Mouse (Mus musculus) heart, embryonic 15.5 days (tissue): Measurements from ENCODE around the gene Ryr3. TPM values are rescaled to one million over a fixed set of nuclear protein-coding genes. Genes with fewer than 3 reads are reported as not detected.

Experiments used
- ATAC-seq: fragments of 200-750 bp; cut with Nextera tagmentation; replicated peaks from 2 replicates; pipeline ENCODE4 v1.8.0; 2017; ENCODE audit warnings: low read depth, moderate TSS enrichment; ENCODE audit not compliant: insufficient number of reproducible peaks, insufficient read depth, low FRiP score
- H3K27ac ChIP-seq: fragments of 300-500 bp; sonication (generic); 2 replicates; pipeline ENCODE4 v1.5.1; 2015; ENCODE audit warnings: mild to moderate bottlenecking, inconsistent platforms
- H3K27me3 ChIP-seq: fragments of 300-500 bp; sonication (generic); 2 replicates; pipeline ENCODE4 v1.6.1; 2015; ENCODE audit warnings: inconsistent platforms
- H3K36me3 ChIP-seq: fragments of 300-500 bp; sonication (generic); 2 replicates; pipeline ENCODE4 v1.6.1; 2015; ENCODE audit warnings: mild to moderate bottlenecking, inconsistent platforms
- H3K4me1 ChIP-seq: fragments of 300-500 bp; sonication (generic); replicated peaks from 2 replicates; pipeline ENCODE4 v1.6.1; 2015; ENCODE audit warnings: inconsistent platforms
- H3K4me2 ChIP-seq: fragments of 300-500 bp; sonication (generic); 2 replicates; pipeline ENCODE4 v1.6.1; 2015; ENCODE audit warnings: inconsistent platforms, mild to moderate bottlenecking, moderate library complexity
- H3K4me3 ChIP-seq: fragments of 300-500 bp; sonication (generic); 2 replicates; pipeline ENCODE4 v1.5.1; 2015; ENCODE audit warnings: mild to moderate bottlenecking, inconsistent platforms
- H3K9ac ChIP-seq: fragments of 300-500 bp; sonication (generic); 2 replicates; pipeline ENCODE4 v1.6.1; 2015; ENCODE audit warnings: mild to moderate bottlenecking, inconsistent platforms
- H3K9me3 ChIP-seq: fragments of 300-500 bp; sonication (generic); replicated peaks from 2 replicates; pipeline ENCODE4 v1.6.1; 2016; ENCODE audit warnings: inconsistent platforms
- WGBS: fragments of 180-500 bp; shearing (Covaris S2); methylation state at CpG from one replicate; pipeline ENCODE4 v1.1.7; 2015; ENCODE audit warnings: mixed read lengths; 5-methylcytosine and 5-hydroxymethylcytosine counted together
- polyA plus RNA-seq: library from polyadenylated mRNA; unstranded; fragments of >200 nt; fragmentation: Nextera tagmentation; extraction: Ambion mirVana; gene quantifications from 2 replicates; pipeline ENCODE4 v1.2.1, GENCODE M21; 2015

The Ryr3 gene
- polyA plus RNA-seq, result 3.7 and 4.2 TPM in 2 replicates

DNA sequence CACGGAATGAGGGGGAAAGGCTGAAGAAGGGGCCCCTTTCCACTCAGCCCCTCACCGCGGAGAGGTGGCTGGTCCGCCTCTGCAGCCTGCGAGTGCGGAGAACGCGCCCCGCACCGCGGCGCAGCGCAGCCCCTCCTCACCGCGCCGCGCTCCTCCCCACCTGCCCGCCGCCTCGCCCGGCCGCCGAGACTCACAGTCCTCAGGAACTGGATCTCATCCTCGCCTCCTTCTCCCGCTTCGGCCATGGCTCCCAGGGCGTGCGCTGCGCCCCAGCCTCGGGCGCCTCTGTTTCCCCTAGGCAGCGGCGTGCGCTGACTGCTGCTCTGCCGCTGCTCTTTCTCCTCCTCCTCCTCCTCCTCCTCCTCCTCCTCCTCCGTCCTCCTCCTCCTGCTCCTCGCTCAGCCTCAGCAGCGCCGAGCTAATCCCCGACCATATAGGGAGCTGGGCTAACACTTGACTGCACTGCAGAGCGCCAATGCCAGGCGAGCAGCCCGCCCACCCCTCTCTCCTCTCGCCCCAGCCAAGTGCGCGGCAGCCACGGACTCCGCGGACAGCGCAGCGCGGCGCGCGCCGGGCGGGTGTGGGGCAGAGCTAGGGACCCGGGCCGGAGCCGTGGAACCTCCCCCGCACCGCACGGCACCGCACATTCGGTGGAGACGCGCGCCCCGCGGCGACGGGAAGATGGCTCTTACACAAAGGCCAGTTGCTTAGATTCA lies at the start of gene Ryr3:
Ryr3 (minus strand) TSS at position 351 of the 716 bp plus-strand sequence.
- ATAC-seq, result peak; percentile 88
- under 1% methylated on average over 58 of the region's 72 CpGs for WGBS
- no peak within 1 kb of the TSS for H3K27ac ChIP-seq
- H3K4me3 ChIP-seq, result peak within 1 kb of the TSS; percentile 55
- peak within 1 kb of the TSS; percentile 52 for H3K9ac ChIP-seq
- H3K27me3 ChIP-seq, result peaks cover 40% of the 10 kb centered on the region
- 0 out of 2 replicates have a peak, but pooled peaks cover 2% of the 10 kb centered on the region for H3K4me1 ChIP-seq
- H3K4me2 ChIP-seq, result peak within 1 kb of the TSS; percentile 84
- no peaks in the 10 kb centered on the region for H3K9me3 ChIP-seq
- H3K36me3 ChIP-seq, result no peaks in the 10 kb centered on the region

DNA sequence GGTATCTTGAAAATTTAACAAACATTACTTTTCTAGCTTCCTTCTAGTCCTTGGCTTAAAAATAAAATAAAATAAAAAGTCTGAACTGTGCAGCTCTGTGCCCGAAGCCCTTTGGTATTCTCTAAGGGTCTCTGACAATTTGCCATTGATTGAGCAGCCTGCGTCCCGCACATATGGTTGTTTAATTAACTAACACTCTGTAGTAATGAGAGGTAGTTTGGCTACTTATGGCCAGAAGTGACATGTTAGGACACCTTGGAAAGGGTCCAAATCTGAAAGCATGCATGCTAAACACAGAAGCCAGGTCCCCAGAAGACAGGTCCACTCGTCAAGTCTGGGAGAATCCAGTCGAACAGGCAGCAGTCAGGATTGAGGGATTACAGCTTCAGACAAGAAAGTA lies 22.0 kb upstream of the Ryr3 start:
- Histone ChIP-seq H3K9me3 (no peaks in the 10 kb centered on the region), H3K4me3 (no peak overlapping the region), H3K36me3 (no peaks in the 10 kb centered on the region), H3K27me3 (no peaks in the 10 kb centered on the region), H3K9ac (no peak overlapping the region), H3K4me2 (no peak overlapping the region), H3K4me1 (no peaks in the 10 kb centered on the region), H3K27ac (no peak overlapping the region)
- WGBS, result 62% methylated on average over 5 of the region's 5 CpGs
- ATAC-seq, result no peak

DNA sequence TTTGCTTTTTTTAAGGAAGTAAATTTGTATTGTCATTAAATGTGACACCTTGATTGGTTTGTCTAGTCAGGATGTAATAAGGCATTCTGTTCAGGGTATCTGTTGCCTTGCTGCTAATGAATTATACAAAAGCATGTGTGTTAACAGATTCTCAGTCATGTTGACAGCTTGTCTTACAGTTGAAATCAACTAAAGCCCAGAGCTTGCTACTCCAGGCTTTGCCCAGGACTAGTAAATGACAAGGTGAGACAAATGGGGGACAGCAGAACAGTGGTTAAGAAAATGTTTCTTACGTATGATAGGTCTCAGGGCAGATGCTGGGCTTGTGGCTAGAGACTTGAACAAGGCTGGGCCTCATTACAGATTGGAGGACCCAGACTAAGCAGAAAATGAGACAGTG lies 20.1 kb upstream of the Ryr3 start:
- Histone ChIP-seq H3K4me3 (no peak overlapping the region), H3K4me2 (no peak overlapping the region)
- 72% methylated on average over 1 of the region's 1 CpGs for WGBS

GRCm38 (mm10) chr2:113234559-113234958 lies 17.7 kb upstream of the Ryr3 start:
- Histone ChIP-seq H3K27ac (no peak overlapping the region), H3K4me2 (no peak overlapping the region), H3K9me3 (no peaks in the 10 kb centered on the region), H3K27me3 (no peaks in the 10 kb centered on the region), H3K4me3 (no peak overlapping the region), H3K36me3 (no peaks in the 10 kb centered on the region), H3K4me1 (no peaks in the 10 kb centered on the region), H3K9ac (no peak overlapping the region)
- ATAC-seq, result no peak
- 13% methylated on average over 3 of the region's 3 CpGs for WGBS

More for the DNA sequence above, 20.1 kb upstream of the Ryr3 start:
- no peak overlapping the region for H3K27ac ChIP-seq
- no peaks in the 10 kb centered on the region for H3K36me3 ChIP-seq
- no peaks in the 10 kb centered on the region for H3K4me1 ChIP-seq
- no peaks in the 10 kb centered on the region for H3K9me3 ChIP-seq
- no peak for ATAC-seq
- no peak overlapping the region for H3K9ac ChIP-seq
- no peaks in the 10 kb centered on the region for H3K27me3 ChIP-seq

DNA sequence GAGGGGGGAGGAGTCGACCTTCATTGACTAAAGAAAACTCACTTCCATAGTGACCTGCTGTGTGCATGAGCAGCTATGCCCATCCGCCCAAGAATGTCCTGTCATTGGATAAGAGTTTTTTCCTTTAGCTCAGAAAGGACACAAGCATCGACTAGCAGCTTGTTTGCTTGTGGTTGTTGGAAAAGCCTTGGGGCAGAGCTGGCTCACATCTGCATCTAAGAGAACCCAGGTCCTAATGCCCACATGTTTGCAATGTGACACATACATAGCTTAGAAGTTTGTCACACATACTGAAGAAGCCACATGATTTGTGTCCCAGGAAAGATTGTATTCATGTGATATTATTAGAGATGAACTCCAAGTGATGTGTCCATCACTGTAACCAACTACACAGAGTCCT lies 16.5 kb upstream of the Ryr3 start:
- ATAC-seq, result no peak
- Histone ChIP-seq H3K4me1 (no peaks in the 10 kb centered on the region), H3K9ac (no peak overlapping the region), H3K27ac (no peak overlapping the region), H3K36me3 (no peaks in the 10 kb centered on the region), H3K27me3 (no peaks in the 10 kb centered on the region), H3K4me3 (no peak overlapping the region), H3K4me2 (no peak overlapping the region), H3K9me3 (no peaks in the 10 kb centered on the region)
- 50% methylated on average over 3 of the region's 3 CpGs for WGBS

DNA sequence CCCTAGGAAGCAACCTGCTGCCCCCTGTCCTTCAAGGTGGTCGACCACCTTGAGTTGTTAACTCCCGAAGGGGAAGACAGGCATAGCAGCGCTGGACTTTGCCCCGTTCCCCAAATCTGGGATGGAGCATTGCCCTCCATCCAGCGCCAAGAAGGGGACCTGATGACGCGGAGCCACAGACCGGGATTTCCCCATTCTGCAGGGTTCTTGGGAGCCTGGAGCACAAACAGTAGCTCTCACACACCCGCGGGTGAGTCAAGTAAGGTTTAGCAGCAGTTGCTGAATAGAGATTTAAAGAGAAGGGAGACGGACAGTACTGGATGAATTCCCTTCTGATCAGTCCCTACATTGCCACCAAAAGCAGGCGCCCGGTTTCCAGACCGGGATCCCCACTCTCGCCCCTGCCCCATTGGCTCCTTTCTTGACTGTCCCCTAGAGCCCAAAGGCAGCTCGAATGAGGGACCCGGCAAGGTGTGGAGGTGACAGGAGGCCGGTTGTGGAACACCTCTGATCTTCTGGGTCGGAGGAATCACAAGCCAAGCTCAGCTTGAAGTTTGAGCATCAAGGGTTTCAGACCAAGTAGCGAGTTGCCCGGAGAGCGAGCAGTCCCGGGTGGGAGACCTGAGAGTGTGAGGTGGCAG lies 671 bp downstream of the Ryr3 start:
- Histone ChIP-seq H3K4me1 (0 out of 2 replicates have a peak, but pooled peaks cover 2% of the 10 kb centered on the region), H3K9ac (peak overlapping the region; percentile 46), H3K4me2 (peak overlapping the region; percentile 84), H3K9me3 (no peaks in the 10 kb centered on the region), H3K27ac (no peak overlapping the region), H3K27me3 (peaks cover 40% of the 10 kb centered on the region), H3K4me3 (peak overlapping the region; percentile 55), H3K36me3 (no peaks in the 10 kb centered on the region)
- 4% methylated on average over 23 of the region's 23 CpGs for WGBS
- ATAC-seq, result no peak

- H3K36me3 ChIP-seq, result no peaks in the 10 kb centered on the region
- 79% methylated on average over 3 of the region's 3 CpGs for WGBS
- peaks cover 11% of the 10 kb centered on the region for H3K27me3 ChIP-seq
- no peak overlapping the region for H3K4me2 ChIP-seq
- no peak overlapping the region for H3K27ac ChIP-seq
- H3K9me3 ChIP-seq, result no peaks in the 10 kb centered on the region
- ATAC-seq, result no peak
- no peaks in the 10 kb centered on the region for H3K4me1 ChIP-seq
- no peak overlapping the region for H3K4me3 ChIP-seq
- no peak overlapping the region for H3K9ac ChIP-seq
These were observed 6.9 kb downstream of the Ryr3 start for GRCm38 (mm10) chr2:113210023-113210422.

GRCm38 (mm10) chr2:113209263-113209662 lies 7.6 kb downstream of the Ryr3 start:
- ATAC-seq, result no peak
- WGBS, result 84% methylated on average over 9 of the region's 9 CpGs
- Histone ChIP-seq H3K4me3 (no peak overlapping the region), H3K4me2 (no peak overlapping the region), H3K9ac (no peak overlapping the region), H3K4me1 (no peaks in the 10 kb centered on the region), H3K27ac (no peak overlapping the region), H3K27me3 (0 out of 2 replicates have a peak, but pooled peaks cover 8% of the 10 kb centered on the region), H3K9me3 (no peaks in the 10 kb centered on the region), H3K36me3 (no peaks in the 10 kb centered on the region)

GRCm38 (mm10) chr2:113202857-113203256 lies 14.0 kb downstream of the Ryr3 start:
- no peak for ATAC-seq
- 67% methylated on average over 6 of the region's 6 CpGs for WGBS
- no peaks in the 10 kb centered on the region for H3K36me3 ChIP-seq
- no peak overlapping the region for H3K9ac ChIP-seq
- no peaks in the 10 kb centered on the region for H3K4me1 ChIP-seq
- no peaks in the 10 kb centered on the region for H3K27me3 ChIP-seq
- H3K9me3 ChIP-seq, result no peaks in the 10 kb centered on the region
- no peak overlapping the region for H3K27ac ChIP-seq
- no peak overlapping the region for H3K4me3 ChIP-seq
- H3K4me2 ChIP-seq, result no peak overlapping the region

DNA sequence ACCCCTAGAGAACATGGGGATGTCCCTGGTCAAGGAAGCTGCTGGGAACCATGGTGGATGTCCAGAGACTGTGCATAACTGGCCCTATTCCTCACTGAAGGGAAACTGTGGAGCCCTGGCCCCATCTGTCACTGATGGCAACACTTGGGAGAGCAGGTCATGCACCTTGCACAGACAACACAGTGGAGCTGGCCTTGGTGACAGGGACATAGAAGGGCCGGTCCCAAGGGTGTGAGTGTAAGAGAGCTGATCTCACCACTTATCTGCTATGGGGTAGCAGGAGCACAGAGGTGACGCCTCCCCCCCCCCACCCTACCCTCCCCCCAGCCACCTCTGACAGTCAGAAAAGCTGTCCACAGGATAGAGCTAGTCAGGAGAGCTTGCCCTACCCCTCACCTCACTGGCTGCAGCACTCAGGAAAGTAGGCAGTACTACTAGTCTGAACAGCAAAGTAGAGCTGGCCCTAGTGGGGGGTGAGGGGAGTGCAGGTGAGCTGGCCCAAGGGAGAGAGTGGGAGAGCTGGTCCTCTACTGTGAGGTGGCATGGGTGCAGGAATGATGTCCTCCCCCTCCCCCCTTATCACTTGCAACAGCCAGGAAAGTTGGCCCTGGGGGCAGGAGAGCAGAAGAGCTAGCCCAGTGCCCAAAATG lies 17.7 kb downstream of the Ryr3 start:
- Histone ChIP-seq H3K4me2 (no peak overlapping the region), H3K9ac (no peak overlapping the region), H3K27ac (no peak overlapping the region), H3K4me1 (no peaks in the 10 kb centered on the region), H3K4me3 (no peak overlapping the region), H3K9me3 (no peaks in the 10 kb centered on the region), H3K27me3 (no peaks in the 10 kb centered on the region), H3K36me3 (no peaks in the 10 kb centered on the region)
- no peak; the same call in 1 of the 2 replicates for ATAC-seq
- WGBS, result 69% methylated on average over 2 of the region's 2 CpGs

- Histone ChIP-seq H3K4me2 (no peak overlapping the region), H3K9me3 (no peaks in the 10 kb centered on the region), H3K4me1 (no peaks in the 10 kb centered on the region), H3K4me3 (no peak overlapping the region), H3K27me3 (no peaks in the 10 kb centered on the region), H3K36me3 (no peaks in the 10 kb centered on the region), H3K27ac (no peak overlapping the region), H3K9ac (no peak overlapping the region)
- 72% methylated on average over 6 of the region's 6 CpGs for WGBS
- ATAC-seq, result no peak
These were observed 29.7 kb downstream of the Ryr3 start for GRCm38 (mm10) chr2:113187158-113187557.
